Mouse (Mus musculus) CD4-positive, CD25-positive, alpha-beta regulatory T cell, adult 4 months (primary cell): ENCODE results near the gene Gm42957. TPM values are rescaled to one million over a fixed set of nuclear protein-coding genes. Genes with fewer than 3 reads are reported as not detected.
A peak's percentile ranks its signal among the peaks of the same experiment; 100 is the strongest.
"Not testable (repeated sequence)": the region's sequence is repeated elsewhere in the genome, so short reads cannot be mapped to it uniquely, and the experiment has no call there.

Experiments used
- ATAC-seq: one replicate; pipeline ENCODE4 v1.8.0; 2017
- polyA plus RNA-seq, 2 experiments: library from polyadenylated mRNA; unstranded; fragments of 100-300 nt; shearing (Covaris generic); gene quantifications; one replicate each; pipeline ENCODE4 v1.2.1; 2017

Gm42957 gene
- polyA plus RNA-seq, 2 experiments from 2014 or later: 0.11 TPM; not detected in 1

GRCm38 (mm10) chr3:96678456-96678855 lies 43.2 kb downstream of the Gm42957 start:
- no peak for ATAC-seq

GRCm38 (mm10) chr3:96679159-96679674 lies 43.9 kb downstream of the Gm42957 start:
- ATAC-seq: no peak

- ATAC-seq: no peak
Observed at GRCm38 (mm10) chr3:96680269-96680956, 45.1 kb downstream of the Gm42957 start.

DNA sequence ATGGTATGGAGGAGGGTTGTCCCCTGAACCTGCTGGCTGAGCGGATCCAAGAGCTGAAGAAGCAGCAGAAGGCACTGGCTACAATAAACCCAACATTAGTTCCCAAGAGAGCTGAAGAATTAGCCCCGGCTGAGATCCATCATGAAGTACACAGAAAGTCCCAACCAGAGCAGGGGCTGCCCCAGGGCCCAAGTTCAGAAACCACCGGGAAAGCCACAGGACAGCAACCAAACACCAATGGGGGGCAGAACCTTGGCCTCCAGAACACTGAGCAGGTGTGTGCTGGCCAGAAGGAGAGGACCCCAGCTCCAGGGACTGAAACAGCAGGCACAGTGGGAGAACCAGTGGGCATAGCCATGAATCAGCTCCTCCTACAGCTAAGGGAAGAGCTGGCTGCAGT lies 48.2 kb downstream of the Gm42957 start:
- ATAC-seq: no peak

- no peak for ATAC-seq
Observed at GRCm38 (mm10) chr3:96684151-96684821, 49.0 kb downstream of the Gm42957 start.

DNA sequence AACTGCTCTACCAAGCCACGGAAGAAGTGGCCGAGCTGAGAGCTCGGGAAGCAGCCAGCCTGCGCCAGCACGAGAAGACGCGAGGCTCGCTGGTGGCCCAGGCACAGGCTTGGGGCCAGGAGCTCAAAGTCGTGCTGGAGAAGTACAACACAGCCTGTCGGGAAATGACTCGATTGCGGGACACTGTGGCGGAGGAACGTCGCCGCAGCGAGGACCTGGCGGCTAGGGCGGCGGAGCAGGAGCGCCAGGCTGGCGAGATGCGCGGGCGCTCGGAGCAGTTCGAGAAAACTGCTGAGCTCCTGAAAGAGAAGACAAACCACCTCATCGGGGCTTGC lies 49.5 kb downstream of the Gm42957 start:
- no peak for ATAC-seq

GRCm38 (mm10) chr3:96686057-96686456 lies 50.8 kb downstream of the Gm42957 start:
- ATAC-seq: not testable (repeated sequence)

DNA sequence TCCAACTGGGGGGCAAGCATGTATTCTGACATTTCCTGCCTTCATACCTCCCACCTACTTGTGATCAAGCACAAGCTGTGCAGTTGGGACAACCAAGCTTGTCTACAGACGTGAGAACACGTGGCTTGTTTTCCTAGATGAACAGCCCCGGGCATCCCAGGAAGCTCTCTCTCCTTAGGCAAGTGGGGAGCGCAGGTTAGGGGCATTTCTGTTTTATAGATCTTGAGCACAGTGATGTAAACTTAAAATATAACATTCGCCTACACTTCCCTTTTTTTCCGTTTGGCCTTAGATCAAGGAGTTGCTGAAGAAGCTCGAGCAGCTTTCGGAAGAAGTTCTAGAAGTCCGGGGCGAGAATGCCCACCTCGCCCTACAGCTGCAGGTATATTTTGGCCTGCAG lies 53.6 kb downstream of the Gm42957 start:
- no peak for ATAC-seq

DNA sequence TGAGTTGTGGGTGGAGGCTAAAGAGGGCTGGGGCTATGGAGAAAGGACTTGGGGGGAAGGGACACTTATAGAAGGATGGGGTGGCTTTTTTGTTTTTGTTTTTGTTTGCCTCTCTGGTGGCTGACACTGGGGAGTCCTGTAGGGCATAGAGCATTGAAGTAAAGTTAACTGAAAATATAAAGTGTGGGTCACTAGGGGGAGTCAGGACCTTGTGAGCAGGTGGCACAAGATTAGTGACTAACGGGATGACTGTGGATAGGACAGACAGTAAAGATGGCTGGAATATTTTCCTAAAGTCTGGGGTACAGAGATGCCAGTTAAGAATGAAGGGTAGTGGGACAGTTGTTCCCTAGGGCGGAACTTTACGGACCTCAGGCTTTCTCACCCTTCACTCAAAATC lies 55.0 kb downstream of the Gm42957 start:
- no peak for ATAC-seq

DNA sequence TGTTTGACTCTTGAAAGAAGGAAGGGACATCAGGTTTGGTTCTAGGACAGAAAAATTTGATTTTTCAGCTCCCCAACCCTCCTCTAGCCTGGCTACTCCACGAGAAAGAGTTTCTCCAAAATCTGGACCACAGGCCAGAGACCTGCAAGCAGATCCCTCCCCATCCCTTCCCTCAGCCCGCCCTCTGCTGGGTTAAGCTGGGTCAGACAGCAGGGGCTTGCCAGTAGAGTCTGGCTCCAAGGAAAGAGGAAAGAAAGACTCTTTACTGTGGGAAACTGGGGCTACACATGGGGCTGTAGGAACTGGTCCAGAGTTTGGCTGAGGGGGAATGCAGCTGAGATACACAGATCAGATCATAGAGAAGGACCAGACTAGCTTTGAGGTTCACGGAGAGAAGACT lies 57.2 kb downstream of the Gm42957 start:
- ATAC-seq: no peak

- ATAC-seq: no peak
Observed at GRCm38 (mm10) chr3:96693579-96693978, 58.3 kb downstream of the Gm42957 start.

- peak; percentile 53 for ATAC-seq
Observed at GRCm38 (mm10) chr3:96696198-96696765, 61.0 kb downstream of the Gm42957 start, which contains the start of gene Pias3. Gene Pias3, plus strand, starts transcription at chr3:96696384.

GRCm38 (mm10) chr3:96696766-96697732 lies 61.8 kb downstream of the Gm42957 start:
- ATAC-seq: peak; percentile 70

DNA sequence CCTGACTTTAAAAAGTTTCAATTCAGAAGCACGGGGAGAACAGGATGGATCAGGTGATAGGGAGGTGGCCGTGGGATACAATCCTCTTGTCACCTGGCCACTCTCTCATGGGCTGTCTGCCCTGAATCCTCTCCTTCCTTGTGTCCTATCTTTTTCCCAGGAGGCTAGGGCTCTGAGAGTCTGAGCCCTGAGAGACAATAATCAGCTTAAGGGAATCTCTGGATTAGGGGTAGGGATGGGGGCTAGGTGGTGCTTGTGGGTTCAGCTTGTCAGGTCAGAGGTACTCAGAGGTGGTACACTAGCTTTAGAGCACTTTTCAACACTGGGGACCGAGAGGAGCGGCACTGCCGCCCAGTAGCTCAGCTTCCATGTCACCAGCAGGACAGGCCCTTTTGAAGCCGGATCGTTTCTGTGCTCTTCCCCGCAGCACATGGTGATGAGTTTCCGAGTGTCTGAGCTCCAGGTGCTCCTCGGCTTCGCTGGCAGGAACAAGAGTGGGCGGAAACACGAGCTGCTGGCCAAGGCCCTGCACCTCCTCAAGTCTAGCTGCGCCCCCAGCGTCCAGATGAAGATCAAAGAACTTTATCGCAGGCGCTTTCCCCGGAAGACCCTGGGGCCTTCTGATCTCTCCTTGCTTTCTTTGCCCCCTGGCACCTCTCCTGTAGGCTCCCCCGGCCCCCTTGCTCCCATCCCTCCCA lies 63.9 kb downstream of the Gm42957 start:
- no peak for ATAC-seq

DNA sequence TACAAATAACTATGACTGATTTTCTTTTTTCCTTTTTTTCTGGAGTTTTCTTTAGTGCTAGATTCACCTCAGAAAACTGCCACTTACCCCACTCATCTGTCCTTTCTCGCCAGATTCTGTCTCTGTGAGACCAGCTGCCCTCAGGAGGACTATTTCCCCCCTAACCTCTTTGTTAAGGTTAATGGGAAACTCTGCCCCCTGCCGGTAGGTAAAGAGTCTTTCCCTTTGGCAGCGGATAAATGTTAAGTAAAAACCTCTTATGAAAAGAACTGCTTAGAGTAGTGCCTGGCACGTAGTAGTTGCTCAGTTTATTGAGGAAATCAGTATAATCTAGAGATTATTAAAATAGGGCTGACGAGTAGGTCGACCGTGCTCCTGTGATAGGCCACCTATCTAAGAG lies 65.1 kb downstream of the Gm42957 start:
- no peak for ATAC-seq

DNA sequence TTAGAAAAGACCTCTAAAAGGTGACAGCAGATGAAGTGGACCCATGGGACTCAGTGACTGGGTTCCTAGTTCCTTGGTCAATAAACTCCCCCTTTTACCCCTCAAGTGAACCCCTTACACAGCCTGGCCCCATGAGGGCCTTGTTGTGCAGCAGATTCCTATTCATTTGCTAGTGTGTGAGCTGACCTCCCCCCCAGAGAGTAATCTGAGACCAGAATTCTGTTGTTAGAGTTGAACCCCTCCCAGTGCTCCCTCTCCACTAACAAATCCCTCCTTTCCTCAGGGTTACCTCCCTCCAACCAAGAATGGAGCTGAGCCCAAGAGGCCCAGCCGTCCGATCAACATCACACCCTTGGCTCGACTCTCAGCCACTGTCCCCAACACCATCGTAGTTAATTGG lies 65.7 kb downstream of the Gm42957 start:
- no peak for ATAC-seq

Other genes starting within 250 kb of the Gm42957 start
- not detected for gene BC107364, start 183.2 kb upstream of the Gm42957 start, polyA plus RNA-seq
- under 1 TPM in 1 of 2 experiments, not detected in 1; 0.22 TPM for gene Hfe2, start 110.3 kb upstream of the Gm42957 start, polyA plus RNA-seq
- gene Txnip, start 77.5 kb upstream of the Gm42957 start, polyA plus RNA-seq: 100 to 1,000 TPM; 376 to 396 TPM
- 1 to 10 TPM; 1.5 to 2.0 TPM for gene Gm16253, start 58.5 kb upstream of the Gm42957 start, polyA plus RNA-seq
- gene Polr3gl, start 41.3 kb upstream of the Gm42957 start, polyA plus RNA-seq: 10 to 100 TPM; 40.6 to 51.4 TPM
- not detected for gene Ankrd34a, start 38.8 kb upstream of the Gm42957 start, polyA plus RNA-seq
- gene Lix1l, start 34.3 kb upstream of the Gm42957 start, polyA plus RNA-seq: under 1 TPM; 0.41 to 0.77 TPM
- gene Rbm8a, start 5.5 kb upstream of the Gm42957 start, polyA plus RNA-seq: 100 to 1,000 TPM; 102 to 135 TPM
- 10 to 100 TPM; 56.4 to 70.5 TPM for gene Pex11b, start 98 bp upstream of the Gm42957 start, polyA plus RNA-seq
- gene Itga10, start 10.1 kb downstream of the Gm42957 start, polyA plus RNA-seq: under 1 TPM; 0.19 to 0.42 TPM
- gene Ankrd35, start 34.7 kb downstream of the Gm42957 start, polyA plus RNA-seq: not detected
- gene Pias3, start 60.9 kb downstream of the Gm42957 start, polyA plus RNA-seq: 10 to 100 TPM; 41.9 to 83.2 TPM
- gene Nudt17, start 73.1 kb downstream of the Gm42957 start, polyA plus RNA-seq: 1 to 10 TPM in 1 of 2 experiments, under 1 TPM in 1; 0.87 to 1.9 TPM
- gene Polr3c, start 92.2 kb downstream of the Gm42957 start, polyA plus RNA-seq: 10 to 100 TPM; 59.7 to 80.3 TPM
- 10 to 100 TPM; 42.2 to 45.5 TPM for gene Rnf115, start 92.2 kb downstream of the Gm42957 start, polyA plus RNA-seq
- under 1 TPM; 0.32 to 0.85 TPM for gene Pdzk1, start 193.8 kb downstream of the Gm42957 start, polyA plus RNA-seq
- 10 to 100 TPM; 29.0 to 38.4 TPM for gene Cd160, start 193.9 kb downstream of the Gm42957 start, polyA plus RNA-seq